Mouse (Mus musculus) adrenal gland, adult (tissue): Measurements from ENCODE around the gene Yars.

ENCODE experiments used
- DNase-seq, 2 experiments: peaks; one replicate each; pipeline ENCODE4 v3.0.0; 2022 to 2023; ENCODE audit warnings: low spot score in 1 of 2; ENCODE audit not compliant: inconsistent age in 2 of 2

Yars gene

DNA sequence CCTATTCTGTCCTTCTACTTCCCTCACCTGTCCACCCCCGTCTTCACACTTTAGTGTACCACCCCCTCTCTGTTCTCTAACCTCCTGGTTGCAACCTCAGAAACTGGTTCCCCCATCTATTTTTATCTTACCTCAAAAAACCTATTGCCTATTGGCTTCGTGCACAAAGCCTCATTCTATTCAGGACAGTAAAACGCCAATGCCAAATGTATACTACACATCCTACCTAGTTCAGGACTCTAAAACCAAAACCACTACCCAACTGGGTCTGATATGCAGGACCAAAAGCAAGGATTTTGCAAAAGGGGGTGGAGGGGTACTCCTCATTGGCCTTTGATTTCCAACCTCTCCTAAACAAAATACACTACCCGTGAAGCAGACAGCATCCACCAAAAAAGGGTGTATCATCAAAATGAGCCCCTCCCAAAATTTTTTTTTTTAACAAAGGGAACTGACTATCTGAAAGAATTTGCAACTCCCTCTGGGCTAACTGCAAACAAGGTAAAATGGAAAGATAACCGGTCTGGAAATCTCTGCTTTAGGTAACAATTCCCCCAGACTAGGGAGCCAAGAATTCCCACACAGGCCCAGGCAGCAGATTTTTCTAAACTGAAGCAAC is 1.4 kb upstream of the Yars start:
- no peak for DNase-seq

GRCm38 (mm10) chr4:129188803-129189541 is 588 bp upstream of the Yars start:
- DNase-seq: peak; percentile 75 to 86

DNA sequence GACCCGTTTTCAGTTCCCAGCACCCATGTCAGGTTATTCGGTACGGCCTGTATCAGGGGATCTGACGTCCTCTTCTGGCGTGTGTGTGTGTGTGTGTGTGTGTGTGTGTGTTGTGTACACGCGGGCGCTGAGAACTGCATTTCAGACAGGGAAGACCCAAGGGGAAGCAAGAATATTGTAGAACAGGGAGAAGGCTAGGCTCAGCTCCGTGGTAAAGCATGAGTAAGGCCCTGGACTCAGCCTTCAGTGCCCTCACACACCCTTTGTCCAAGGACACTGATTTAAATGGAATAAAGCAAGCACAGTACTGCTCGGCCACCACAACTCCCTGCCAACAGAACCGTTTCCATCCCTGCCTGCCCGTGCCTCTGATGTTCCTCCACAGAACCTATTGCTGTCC is 978 bp downstream of the Yars start:
- DNase-seq: peak; percentile 52 to 77

GRCm38 (mm10) chr4:129191691-129192090 is 2.1 kb downstream of the Yars start:
- DNase-seq: no peak

- peak in 1 of 2 experiments; percentile 56 for DNase-seq
These were observed 4.7 kb downstream of the Yars start for GRCm38 (mm10) chr4:129194280-129194679.

DNA sequence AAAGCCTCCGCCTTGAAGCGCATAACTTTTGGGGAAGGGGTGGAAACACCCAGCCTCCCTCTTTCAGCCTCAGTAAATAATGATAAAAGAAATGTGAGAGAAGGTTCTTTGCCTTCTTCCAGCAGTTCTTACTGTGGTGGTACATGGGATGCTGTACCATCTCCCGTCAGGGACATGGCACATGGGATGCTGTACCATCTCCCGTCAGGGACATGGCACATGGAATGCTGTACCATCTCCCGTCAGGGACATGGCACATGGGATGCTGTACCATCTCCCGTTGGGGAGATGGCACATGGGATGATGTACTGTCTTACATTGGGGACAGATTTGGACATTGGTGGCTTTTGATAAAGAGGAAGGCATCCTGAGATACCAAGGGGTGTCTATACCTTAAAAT is 8.0 kb downstream of the Yars start:
- DNase-seq: no peak

DNA sequence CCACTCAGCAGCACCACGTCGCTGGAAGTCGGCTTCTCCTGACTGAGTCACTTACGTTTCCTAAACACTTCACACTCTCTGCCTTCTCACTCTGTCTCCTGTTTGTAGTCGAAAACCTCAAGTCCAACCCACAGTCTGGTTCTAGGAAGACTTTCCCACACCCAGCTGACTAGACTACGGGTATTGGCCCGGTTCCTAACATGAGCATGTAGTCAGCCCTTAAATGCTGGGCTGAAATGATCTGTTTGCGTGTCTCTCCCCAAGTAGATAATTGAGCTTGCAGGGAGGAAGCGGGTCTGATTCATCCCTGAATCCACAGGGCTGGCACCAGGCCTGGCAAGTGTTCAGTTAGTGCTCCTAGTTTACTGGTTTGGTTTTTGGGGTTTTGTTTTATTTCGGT is 15.1 kb downstream of the Yars start:
- peak in 1 of 2 experiments; percentile 29 for DNase-seq

- DNase-seq: no peak
These were observed 17.2 kb downstream of the Yars start for GRCm38 (mm10) chr4:129206792-129207191.

DNA sequence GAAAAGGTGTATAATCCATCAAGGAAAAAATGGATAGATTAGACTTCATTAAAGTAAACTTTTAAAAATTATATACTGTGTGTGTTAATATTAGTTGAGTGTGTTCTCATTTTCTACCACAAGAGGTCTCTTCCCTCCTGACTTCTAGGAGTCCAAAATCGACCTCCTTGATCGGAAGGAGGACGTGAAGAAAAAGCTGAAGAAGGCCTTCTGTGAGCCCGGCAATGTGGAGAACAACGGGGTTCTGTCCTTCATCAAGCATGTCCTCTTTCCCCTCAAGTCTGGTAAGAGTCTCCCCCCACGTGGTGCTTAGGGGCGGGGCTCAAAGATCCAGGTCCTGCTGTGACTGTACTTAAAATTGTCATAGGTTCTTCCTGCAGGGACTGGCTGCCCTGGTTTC is 19.9 kb downstream of the Yars start:
- DNase-seq: peak in 1 of 2 experiments; percentile 51

DNA sequence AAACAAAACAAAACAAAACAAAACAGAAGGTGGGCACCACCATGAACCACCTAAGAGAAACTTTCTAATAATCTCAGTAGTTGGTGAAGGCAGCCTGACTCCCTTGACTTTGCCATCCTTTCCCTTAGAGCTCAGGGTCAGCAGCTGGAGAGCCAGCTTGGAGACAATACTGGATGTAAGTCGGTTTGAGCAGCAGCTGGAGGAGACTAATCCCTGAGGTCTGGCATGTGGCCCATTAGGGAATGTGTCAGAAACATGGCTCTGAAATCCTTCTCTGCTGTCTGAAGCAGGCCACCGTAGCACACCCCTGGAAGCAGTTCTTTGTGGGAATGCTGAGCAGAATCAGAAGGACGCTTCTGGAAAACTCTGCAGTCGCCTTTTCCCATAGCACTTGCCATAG is 21.9 kb downstream of the Yars start:
- DNase-seq: no peak

DNA sequence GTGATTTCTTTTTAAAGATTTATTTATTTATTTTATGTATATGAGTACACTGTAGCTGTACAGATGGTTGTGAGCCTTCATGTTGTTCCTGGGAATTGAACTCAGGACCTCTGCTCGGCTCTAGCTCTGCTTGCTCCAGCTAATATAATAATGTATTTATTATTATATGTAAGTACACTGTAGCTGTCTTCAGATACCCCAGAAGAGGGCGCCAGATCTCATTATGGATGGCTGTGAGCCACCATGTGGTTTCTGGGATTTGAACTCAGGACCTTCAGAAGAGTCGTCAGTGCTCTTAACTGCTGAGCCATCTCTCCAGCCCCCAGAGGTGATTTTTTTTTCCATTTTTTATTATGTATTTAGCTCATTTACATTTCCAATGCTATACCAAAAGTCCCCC is 22.9 kb downstream of the Yars start:
- peak in 1 of 2 experiments; percentile 67 for DNase-seq

- DNase-seq: no peak
These were observed 29.1 kb downstream of the Yars start for GRCm38 (mm10) chr4:129218569-129219175.

DNA sequence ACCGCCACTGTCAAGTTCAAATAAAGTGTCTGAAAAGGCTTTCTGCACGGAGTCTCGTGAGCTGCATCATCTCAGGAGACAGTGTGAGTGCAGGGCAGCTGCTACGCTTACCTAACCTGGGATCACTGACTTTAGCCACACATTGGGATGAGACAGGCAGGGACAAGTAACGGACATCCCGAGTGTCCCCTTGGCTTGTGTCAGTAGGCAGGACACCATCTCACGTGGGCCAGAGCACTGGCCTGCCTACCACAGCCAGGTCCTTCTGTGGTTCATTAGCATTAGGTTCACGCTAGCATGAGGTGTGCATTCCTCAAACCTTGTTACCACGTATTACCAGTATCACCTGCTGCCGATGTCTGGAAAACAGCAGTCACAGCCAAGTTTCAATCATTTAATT is 29.6 kb downstream of the Yars start:
- no peak for DNase-seq

- no peak for DNase-seq
These were observed 31.0 kb downstream of the Yars start for GRCm38 (mm10) chr4:129220376-129221089.

GRCm38 (mm10) chr4:129221097-129222010 is 31.8 kb downstream of the Yars start:
- no peak for DNase-seq

- peak; percentile 57 to 75 for DNase-seq
These were observed 32.7 kb downstream of the Yars start for GRCm38 (mm10) chr4:129222019-129222925.

DNA sequence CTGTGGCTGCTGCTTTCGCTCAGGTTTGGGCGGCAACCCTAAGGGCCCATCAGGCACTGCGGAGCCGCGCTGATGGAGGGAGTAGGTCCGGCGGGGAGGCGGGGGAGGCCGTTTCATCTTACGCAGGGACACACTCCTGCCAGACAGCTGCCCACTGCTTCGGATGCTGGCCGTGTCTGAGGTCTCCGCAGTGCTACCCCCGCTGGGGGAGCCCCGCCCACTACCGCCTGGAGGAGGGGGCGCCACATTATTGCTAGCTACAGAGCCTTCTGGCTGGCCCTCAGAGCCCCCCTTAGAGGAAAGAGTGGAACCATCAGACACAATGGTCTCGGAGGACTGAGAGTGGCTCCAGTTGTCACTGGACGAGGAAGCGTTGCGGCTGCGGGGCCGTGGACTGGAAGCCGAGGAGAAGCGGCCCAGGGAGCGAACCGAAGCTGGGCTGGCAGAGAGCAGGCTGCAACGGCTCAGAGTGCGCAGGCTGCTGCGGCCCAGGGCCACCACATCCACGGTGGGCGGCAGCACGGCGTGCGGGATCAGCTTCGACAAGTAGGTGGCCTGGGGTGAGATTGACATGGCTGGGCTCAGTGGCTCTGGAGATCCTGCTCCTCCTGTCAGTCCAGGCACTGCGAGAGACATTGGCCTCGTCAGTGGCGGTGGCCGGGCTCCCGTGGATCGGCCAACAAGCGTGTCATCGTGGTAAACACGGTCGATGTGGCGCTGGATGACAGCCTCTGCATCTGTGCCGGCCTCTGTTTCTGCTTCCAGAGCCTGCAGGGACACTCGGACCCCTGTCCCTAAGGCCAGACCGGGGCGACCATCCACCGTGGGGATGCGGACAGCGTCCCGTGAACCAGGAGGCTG is 34.1 kb downstream of the Yars start:
- peak; percentile 20 to 34 for DNase-seq

- no peak for DNase-seq
These were observed 35.8 kb downstream of the Yars start for GRCm38 (mm10) chr4:129225315-129225714.
